Mouse (Mus musculus): ENCODE results near the gene Hhipl1.

DNA sequence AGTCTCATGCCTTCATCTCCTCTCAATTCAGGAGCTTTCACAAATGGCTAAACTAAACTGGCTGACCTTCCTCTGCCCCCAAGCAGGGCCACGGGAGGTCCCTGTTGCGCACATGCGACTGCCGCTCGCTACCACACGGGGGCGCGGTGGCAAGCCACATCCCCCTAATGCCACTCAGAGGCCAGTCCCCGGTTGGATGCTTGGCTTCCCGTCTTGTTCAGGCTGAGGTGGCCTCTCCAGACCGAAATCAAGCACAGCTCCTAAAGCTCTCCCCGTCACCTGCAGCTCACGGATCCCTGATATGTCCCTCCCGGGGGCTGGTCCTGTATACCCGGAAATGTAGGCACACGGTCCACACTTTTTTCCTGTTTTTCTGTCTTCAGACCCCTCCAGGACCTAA, 27.0 kb downstream of the Hhipl1 start:
- TF ChIP-seq RAD21 (IDR thresholded peaks at IDR 0.05; ENCODE audit: low read depth, low read length) = no peak
- no peak for TF ChIP-seq GATA1 (IDR thresholded peaks at IDR 0.05; ENCODE audit: low read depth, low read length)
- TF ChIP-seq MAFK (IDR thresholded peaks at IDR 0.05; ENCODE audit: borderline replicate concordance, low read depth, low read length) = no peak
- TF ChIP-seq POLR2A (IDR thresholded peaks at IDR 0.05; ENCODE audit: control insufficient read depth in 1 of 2, insufficient read depth in 1 of 2, low read depth in 1 of 2, low read length in 2 of 2, poor library complexity in 1 of 2) = no peak
- TF ChIP-seq MAX (IDR thresholded peaks at IDR 0.05; ENCODE audit: low read length) = no peak
- no peak for TF ChIP-seq CTCF (IDR thresholded peaks at IDR 0.05 in 2 of 3, conservative IDR thresholded peaks at IDR 0.05 in 1 of 3; ENCODE audit: control insufficient read depth in 1 of 3, insufficient read depth in 1 of 3, low read depth in 2 of 3, low read length in 3 of 3, poor library complexity in 1 of 3, severe bottlenecking in 1 of 3)
- TF ChIP-seq GABPA (IDR thresholded peaks at IDR 0.05; ENCODE audit: low read depth, low read length) = no peak
- no peak for TF ChIP-seq MAZ (IDR thresholded peaks at IDR 0.05; ENCODE audit: low read depth, low read length)
- no peak for TF ChIP-seq HCFC1 (IDR thresholded peaks at IDR 0.05; ENCODE audit: low read depth, low read length)
- no peak for TF ChIP-seq UBTF (IDR thresholded peaks at IDR 0.05; ENCODE audit: borderline replicate concordance, insufficient read depth, low read depth, low read length)
- no peak for TF ChIP-seq EP300 (IDR thresholded peaks at IDR 0.05; ENCODE audit: low read depth in 1 of 2, low read length in 2 of 2)
- no peak for TF ChIP-seq MYB (IDR thresholded peaks at IDR 0.05; ENCODE audit: low read depth, low read length)
- TF ChIP-seq E2F4 (IDR thresholded peaks at IDR 0.05; ENCODE audit: borderline replicate concordance, low read depth, low read length) = no peak

All from MEL (cell line).